Mouse (Mus musculus) erythroid progenitor cell, adult 5-6 weeks (primary cell): ENCODE results near the gene Hist1h2bg. TPM values are rescaled to one million over a fixed set of nuclear protein-coding genes. Genes with fewer than 3 reads are reported as not detected.

Source experiments
- ATAC-seq: replicated peaks from 2 replicates; pipeline ENCODE4 v1.8.0; 2016; ENCODE audit warnings: moderate number of reproducible peaks, mild to moderate bottlenecking, moderate TSS enrichment, inconsistent platforms; ENCODE audit not compliant: poor library complexity, low FRiP score, severe bottlenecking
- total RNA-seq, 2 experiments: library from RNA; stranded (forward) in 1 of 2; stranded (reverse) in 1 of 2; fragments of 150-400 nt in 1 of 2; fragments of 186-747, 209-891 nt in 1 of 2; gene quantifications; 2 replicates each; pipeline versions ENCODE4 v1.2.3 to v1.2.4; 2015 to 2017; ENCODE audit warnings: low replicate concordance in 2 of 2

The Hist1h2bg gene
- total RNA-seq (2015; ENCODE audit: low replicate concordance) (851 and 976 TPM in 2 replicates), total RNA-seq (2017; ENCODE audit: low replicate concordance) (2,677 and 3,057 TPM in 2 replicates)

DNA sequence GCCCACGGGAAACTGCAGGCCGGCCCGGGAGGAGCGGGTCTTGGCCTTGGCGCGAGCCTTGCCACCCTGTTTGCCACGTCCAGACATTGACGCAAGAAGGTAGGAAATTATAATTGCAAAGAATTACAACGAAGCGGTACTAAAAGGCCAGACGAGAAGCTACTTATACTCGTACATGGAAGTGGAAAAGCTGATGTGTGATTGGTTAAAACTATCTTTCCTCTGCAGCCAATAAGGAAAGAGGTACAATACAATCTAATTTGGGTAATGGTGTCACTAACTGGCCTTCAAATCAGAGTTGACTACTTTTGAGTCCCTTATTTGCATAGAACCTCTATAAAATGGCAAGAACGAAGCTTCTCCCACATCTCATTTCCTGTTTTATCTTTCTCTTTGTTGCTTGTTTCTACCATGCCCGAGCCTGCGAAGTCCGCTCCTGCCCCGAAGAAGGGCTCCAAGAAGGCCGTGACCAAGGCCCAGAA is at the start of gene Hist1h2bg, which contains the start of gene Hist1h2ae:
Gene Hist1h2bg (plus strand): TSS at position 375 of the 482 bp plus-strand sequence.
Gene Hist1h2ae (minus strand): TSS at position 199 of the 482 bp plus-strand sequence.
- ATAC-seq, result peak; percentile 73

DNA sequence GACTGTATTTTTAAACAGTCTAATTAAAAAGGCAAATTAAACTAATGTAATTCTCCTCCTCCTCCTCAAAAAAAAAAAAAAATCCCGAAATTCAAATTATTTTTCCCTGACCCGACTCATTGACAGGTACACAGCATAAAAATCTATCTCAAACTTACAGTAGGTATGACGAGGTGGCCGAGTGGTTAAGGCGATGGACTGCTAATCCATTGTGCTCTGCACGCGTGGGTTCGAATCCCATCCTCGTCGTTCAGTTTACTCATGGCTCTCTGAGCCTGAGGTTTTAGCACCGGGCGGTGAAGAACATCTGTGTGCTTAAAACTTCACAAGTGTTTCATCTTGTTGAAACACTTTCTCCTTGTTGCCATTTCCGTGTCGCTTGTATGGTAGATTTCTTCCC is 49.5 kb upstream of the Hist1h2bg start:
- ATAC-seq, result no peak

- no peak for ATAC-seq
Observed at GRCm38 (mm10) chr13:23523976-23524375, 47.2 kb upstream of the Hist1h2bg start.

DNA sequence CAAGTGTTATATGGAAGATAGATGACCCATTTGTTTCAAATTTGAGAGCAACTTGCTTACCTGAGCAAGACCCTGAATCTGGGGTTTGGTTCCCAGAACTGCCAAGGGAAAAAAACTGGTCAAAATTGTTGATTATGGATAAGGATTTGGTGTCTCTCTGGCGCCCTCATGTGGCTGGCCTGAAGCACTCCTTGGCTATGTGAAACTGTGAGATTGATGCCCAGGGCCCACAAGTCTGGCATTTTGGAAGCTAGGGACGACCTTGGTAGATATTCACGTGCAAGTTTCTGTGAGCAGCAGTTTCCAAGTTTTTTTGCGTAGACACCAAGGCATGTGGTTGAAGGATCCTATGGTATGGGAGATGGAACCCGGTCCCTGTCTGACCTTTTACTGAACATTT is 46.5 kb upstream of the Hist1h2bg start:
- peak; percentile 61; the same call in 1 of the 2 replicates for ATAC-seq

GRCm38 (mm10) chr13:23525901-23526300 is 45.3 kb upstream of the Hist1h2bg start:
- ATAC-seq, result no peak

- peak; percentile 36; the same call in 1 of the 2 replicates for ATAC-seq
Observed at GRCm38 (mm10) chr13:23526312-23526711, 44.9 kb upstream of the Hist1h2bg start.

DNA sequence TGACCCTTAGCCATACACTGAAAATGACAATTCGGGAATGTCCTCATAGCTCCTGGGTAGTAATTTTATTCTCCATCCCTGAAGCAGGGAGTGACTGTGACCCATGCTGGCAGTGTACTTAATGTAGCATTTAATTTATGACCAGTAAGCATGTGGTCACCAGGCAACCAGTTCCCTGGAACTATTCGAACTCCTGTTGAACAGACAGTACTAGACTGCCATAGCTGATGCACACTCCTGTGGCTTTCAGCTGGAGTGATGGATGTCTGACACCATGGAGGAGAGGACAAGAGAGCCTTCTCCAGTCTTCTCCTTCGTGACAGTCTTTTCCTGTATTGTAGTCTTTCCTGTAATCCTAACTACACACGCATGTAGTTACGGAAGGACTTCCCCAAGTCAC is 42.2 kb upstream of the Hist1h2bg start:
- no peak for ATAC-seq

- ATAC-seq, result no peak
Observed at GRCm38 (mm10) chr13:23529480-23530165, 41.6 kb upstream of the Hist1h2bg start.

- ATAC-seq, result no peak
Observed at GRCm38 (mm10) chr13:23530181-23530900, 40.9 kb upstream of the Hist1h2bg start.

DNA sequence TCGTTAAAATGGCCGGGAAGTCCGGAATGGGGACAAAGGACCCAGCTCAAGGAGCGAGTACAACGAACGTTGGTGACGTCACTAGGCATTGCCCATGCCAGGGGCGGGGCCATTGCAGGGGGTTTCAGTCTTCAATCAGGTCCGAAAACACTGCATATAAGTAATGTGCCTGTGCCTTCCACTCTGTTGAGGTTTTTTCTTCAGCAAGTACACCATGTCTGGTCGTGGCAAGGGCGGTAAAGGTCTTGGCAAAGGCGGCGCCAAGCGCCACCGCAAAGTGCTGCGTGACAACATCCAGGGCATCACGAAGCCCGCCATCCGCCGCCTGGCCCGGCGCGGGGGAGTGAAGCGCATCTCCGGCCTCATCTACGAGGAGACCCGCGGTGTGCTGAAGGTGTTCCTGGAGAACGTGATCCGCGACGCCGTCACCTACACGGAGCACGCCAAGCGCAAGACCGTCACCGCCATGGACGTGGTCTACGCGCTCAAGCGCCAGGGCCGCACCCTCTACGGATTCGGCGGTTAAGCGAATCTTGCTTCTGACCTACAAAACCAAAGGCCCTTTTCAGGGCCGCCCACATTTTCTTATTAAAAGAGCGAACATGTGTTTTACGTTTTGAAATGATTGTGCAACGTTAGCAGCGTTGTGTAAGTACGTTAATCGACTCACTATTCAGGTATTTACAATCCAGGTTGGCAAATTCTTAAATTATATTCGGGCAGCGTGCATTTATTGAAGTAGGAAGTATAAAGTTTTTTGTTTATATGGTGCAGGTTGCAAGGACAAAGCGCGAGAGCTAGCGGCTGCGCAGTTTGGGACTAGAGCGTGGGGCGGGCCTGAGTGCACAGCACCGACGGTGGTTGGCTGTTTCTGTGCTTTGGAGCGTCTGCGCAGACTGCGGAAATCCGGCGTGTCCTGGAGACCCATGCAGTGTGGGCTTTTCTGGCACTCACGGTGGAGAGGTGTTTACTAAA is 40.0 kb upstream of the Hist1h2bg start, which contains the start of gene Hist1h4h:
Gene Hist1h4h (plus strand): TSS at position 150 of the 975 bp plus-strand sequence.
- ATAC-seq, result peak; percentile 50

- no peak for ATAC-seq
Observed at GRCm38 (mm10) chr13:23532262-23533075, 38.7 kb upstream of the Hist1h2bg start.

- peak; percentile 47 for ATAC-seq
Observed at GRCm38 (mm10) chr13:23533560-23534367, 37.4 kb upstream of the Hist1h2bg start, which contains the start of gene Hist1h2af. Gene Hist1h2af (plus strand): TSS chr13:23533906.

GRCm38 (mm10) chr13:23534368-23535131 is 36.6 kb upstream of the Hist1h2bg start:
- peak; percentile 23 for ATAC-seq

DNA sequence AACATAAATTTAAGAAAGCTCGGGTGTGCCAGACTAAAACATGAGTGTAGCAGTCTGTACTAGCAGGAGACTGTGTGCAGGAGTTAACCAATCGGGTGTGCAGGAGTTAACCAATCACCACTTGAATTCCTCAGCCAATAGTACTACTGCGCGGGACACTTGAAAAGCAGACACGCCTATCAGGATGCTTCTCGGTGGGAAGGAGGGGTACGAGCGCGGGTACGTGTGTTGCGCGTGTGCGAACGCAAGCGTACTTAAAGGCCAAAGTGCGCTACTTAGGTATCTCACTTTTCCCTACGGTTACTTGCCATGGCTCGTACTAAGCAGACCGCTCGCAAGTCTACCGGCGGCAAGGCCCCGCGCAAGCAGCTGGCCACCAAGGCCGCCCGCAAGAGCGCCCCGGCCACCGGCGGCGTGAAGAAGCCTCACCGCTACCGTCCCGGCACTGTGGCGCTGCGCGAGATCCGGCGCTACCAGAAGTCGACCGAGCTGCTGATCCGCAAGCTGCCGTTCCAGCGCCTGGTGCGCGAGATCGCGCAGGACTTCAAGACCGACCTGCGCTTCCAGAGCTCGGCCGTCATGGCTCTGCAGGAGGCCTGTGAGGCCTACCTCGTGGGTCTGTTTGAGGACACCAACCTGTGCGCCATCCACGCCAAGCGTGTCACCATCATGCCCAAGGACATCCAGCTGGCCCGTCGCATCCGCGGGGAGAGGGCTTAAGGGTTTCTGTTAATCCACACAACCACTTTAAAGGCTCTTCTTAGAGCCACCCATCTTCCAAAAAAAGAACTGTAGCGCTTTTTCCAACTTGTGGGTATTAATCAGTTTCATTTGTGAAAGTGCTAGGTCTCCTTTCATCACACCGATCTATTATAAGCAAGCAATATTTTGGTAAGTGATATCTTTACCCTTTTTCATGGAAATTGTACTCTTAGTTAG is 35.8 kb upstream of the Hist1h2bg start, which contains the start of gene Hist1h3g:
Gene Hist1h3g (plus strand): TSS at position 286 of the 939 bp plus-strand sequence.
- peak; percentile 70 for ATAC-seq

GRCm38 (mm10) chr13:23536076-23536822 is 34.9 kb upstream of the Hist1h2bg start:
- no peak for ATAC-seq
